Mouse (Mus musculus) limb, embryonic 15.5 days (tissue): ENCODE data around the gene Atp6v0a4. TPM values are rescaled to one million over a fixed set of nuclear protein-coding genes. Genes with fewer than 3 reads are reported as not detected.
A peak's percentile ranks its signal among the peaks of the same experiment; 100 is the strongest.

Experiments used
- ATAC-seq: fragments of 200-750 bp; cut with Nextera tagmentation; 2 replicates; pipeline ENCODE4 v1.8.0; 2017; ENCODE audit warnings: low read depth, moderate TSS enrichment; ENCODE audit not compliant: insufficient number of reproducible peaks, low FRiP score, low TSS enrichment
- H3K27ac ChIP-seq: fragments of 300-500 bp; sonication (generic); 2 replicates; pipeline ENCODE4 v1.5.1; 2015; ENCODE audit warnings: moderate library complexity, mild to moderate bottlenecking, inconsistent platforms
- H3K27me3 ChIP-seq: fragments of 300-500 bp; sonication (generic); 2 replicates; pipeline ENCODE4 v1.6.1; 2015; ENCODE audit warnings: inconsistent platforms
- H3K36me3 ChIP-seq: fragments of 300-500 bp; sonication (generic); 2 replicates; pipeline ENCODE4 v1.6.1; 2015; ENCODE audit warnings: inconsistent platforms
- H3K4me1 ChIP-seq: fragments of 300-500 bp; sonication (generic); 2 replicates; pipeline ENCODE4 v1.6.1; 2015; ENCODE audit warnings: inconsistent platforms
- H3K4me2 ChIP-seq: fragments of 300-500 bp; sonication (generic); 2 replicates; pipeline ENCODE4 v1.6.1; 2015; ENCODE audit warnings: mild to moderate bottlenecking, inconsistent platforms
- H3K4me3 ChIP-seq: fragments of 300-500 bp; sonication (generic); 2 replicates; pipeline ENCODE4 v1.5.1; 2015; ENCODE audit warnings: mild to moderate bottlenecking, inconsistent platforms
- H3K9ac ChIP-seq: fragments of 300-500 bp; sonication (generic); 2 replicates; pipeline ENCODE4 v1.6.1; 2015; ENCODE audit warnings: inconsistent platforms
- H3K9me3 ChIP-seq: fragments of 300-500 bp; sonication (generic); 2 replicates; pipeline ENCODE4 v1.6.1; 2016; ENCODE audit warnings: inconsistent platforms
- WGBS: fragments of 180-500 bp; shearing (Covaris S2); methylation state at CpG from one replicate; pipeline ENCODE4 v1.1.7; 2015; 5-methylcytosine and 5-hydroxymethylcytosine counted together
- polyA plus RNA-seq: library from polyadenylated mRNA; unstranded; fragments of >200 nt; fragmentation: Nextera tagmentation; extraction: Ambion mirVana; gene quantifications from 2 replicates; pipeline ENCODE4 v1.2.1, GENCODE M21; 2015

The Atp6v0a4 gene
- polyA plus RNA-seq = 4.0 and 6.0 TPM in 2 replicates

- no peak for ATAC-seq
- no peaks in the 10 kb centered on the region for H3K9me3 ChIP-seq
- no peak within 1 kb of the TSS for H3K4me2 ChIP-seq
- H3K9ac ChIP-seq = no peak within 1 kb of the TSS
- H3K4me3 ChIP-seq = no peak within 1 kb of the TSS
- WGBS = 52% methylated on average over 7 of the region's 7 CpGs
- no peak within 1 kb of the TSS for H3K27ac ChIP-seq
- H3K4me1 ChIP-seq = peaks cover 16% of the 10 kb centered on the region; the same call in 1 of the 2 replicates
- peaks cover 24% of the 10 kb centered on the region for H3K36me3 ChIP-seq
- H3K27me3 ChIP-seq = no peaks in the 10 kb centered on the region
Measured at GRCm38 (mm10) chr6:38124207-38124835, at the start of gene Atp6v0a4. Atp6v0a4 (minus strand) TSS chr6:38124586.

- Histone ChIP-seq H3K27ac (peak overlapping the region; percentile 40; the same call in 1 of the 2 replicates), H3K9ac (no peak overlapping the region), H3K4me2 (no peak overlapping the region), H3K4me3 (no peak overlapping the region), H3K27me3 (no peaks in the 10 kb centered on the region), H3K4me1 (peaks cover 16% of the 10 kb centered on the region), H3K9me3 (no peaks in the 10 kb centered on the region), H3K36me3 (peaks cover 44% of the 10 kb centered on the region)
- WGBS = 40% methylated on average over 6 of the region's 6 CpGs
- no peak for ATAC-seq
Measured at GRCm38 (mm10) chr6:38165385-38165784, 41.0 kb upstream of the Atp6v0a4 start.

DNA sequence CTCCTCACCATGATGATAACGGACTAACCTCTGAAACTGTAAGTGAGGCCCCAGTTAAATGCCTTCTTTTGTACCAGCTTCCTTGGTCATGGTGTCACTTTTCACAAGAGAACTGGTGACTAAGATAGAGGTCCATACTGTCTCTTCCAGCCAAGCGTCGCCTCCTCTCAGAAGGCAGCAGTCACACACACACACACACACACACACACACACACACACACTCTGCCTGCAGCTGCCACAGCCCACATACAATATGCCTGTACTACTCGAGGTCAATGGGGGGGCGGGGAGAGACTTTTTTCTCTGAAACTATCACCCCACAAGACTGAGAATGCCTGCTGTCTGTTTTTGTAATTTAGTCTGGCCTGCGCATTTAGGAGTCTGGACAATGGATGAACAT lies 40.3 kb upstream of the Atp6v0a4 start:
- 68% methylated on average over 6 of the region's 6 CpGs for WGBS
- peak overlapping the region; percentile 40; the same call in 1 of the 2 replicates for H3K27ac ChIP-seq
- H3K9ac ChIP-seq = no peak overlapping the region
- no peaks in the 10 kb centered on the region for H3K9me3 ChIP-seq
- peaks cover 40% of the 10 kb centered on the region for H3K36me3 ChIP-seq
- H3K4me1 ChIP-seq = peaks cover 18% of the 10 kb centered on the region
- no peak for ATAC-seq
- no peaks in the 10 kb centered on the region for H3K27me3 ChIP-seq
- no peak overlapping the region for H3K4me3 ChIP-seq
- H3K4me2 ChIP-seq = no peak overlapping the region

DNA sequence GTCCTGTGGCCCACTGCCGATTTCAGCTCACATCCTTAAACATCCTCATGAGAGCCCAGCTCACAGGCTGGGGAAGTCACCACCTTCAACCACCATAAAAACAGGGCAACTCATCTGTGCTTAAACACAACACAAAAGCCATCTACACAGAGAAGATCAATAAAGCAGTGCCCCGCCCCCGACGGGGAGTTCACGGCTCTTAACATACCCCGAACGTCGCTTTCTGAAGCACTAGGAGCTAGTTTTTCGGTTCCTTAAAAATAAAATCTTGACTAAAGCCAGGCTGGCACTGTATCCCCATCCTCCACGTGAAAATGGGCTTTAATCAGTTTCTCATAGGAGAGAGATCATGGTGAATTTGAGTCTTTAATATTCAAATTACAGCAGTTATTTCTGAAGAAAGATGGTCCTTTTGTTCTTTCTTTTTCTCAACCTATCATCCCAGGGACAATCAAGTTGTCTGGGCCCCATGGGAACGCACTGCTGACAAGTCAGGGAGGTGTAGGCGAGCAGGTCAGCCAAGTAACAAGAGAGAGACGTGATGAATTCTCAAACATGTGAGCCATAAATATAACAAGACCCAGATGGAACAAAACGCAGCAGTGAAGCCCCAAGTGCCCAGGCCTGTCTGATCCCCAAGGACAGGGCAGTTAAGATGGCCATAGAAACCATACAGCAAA lies 38.6 kb upstream of the Atp6v0a4 start:
- 49% methylated on average over 14 of the region's 14 CpGs for WGBS
- Histone ChIP-seq H3K9ac (no peak overlapping the region), H3K27me3 (no peaks in the 10 kb centered on the region)

DNA sequence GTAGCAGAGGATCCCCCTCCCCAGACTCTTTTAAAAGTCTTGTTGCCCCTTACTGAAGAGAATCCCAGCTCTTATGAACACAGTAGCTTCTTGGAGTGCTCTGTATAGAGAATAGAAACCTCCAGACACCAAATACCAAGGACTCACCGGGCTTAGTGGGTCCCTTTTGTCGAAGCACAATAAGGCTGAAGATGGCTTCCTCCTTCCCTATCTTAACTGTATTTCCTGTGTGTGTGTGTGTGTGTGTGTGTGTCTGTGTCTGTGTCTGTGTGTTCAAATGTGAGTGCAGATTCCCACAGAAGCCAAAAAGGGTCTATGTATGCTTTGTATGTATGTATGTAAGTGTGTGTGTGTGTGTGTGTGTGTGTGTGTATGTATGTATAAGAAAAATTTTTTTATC lies 36.2 kb upstream of the Atp6v0a4 start:
- Histone ChIP-seq H3K27ac (peak overlapping the region; percentile 61; the same call in 1 of the 2 replicates), H3K9ac (no peak overlapping the region), H3K9me3 (no peaks in the 10 kb centered on the region), H3K4me3 (no peak overlapping the region), H3K27me3 (no peaks in the 10 kb centered on the region), H3K36me3 (peaks cover 15% of the 10 kb centered on the region; the same call in 1 of the 2 replicates), H3K4me1 (peaks cover 13% of the 10 kb centered on the region), H3K4me2 (no peak overlapping the region)
- ATAC-seq = no peak
- 59% methylated on average over 2 of the region's 2 CpGs for WGBS

More for the DNA sequence above, 38.6 kb upstream of the Atp6v0a4 start:
- H3K4me2 ChIP-seq = no peak overlapping the region
- ATAC-seq = no peak
- H3K4me1 ChIP-seq = peaks cover 18% of the 10 kb centered on the region
- H3K4me3 ChIP-seq = no peak overlapping the region
- no peaks in the 10 kb centered on the region for H3K9me3 ChIP-seq
- H3K36me3 ChIP-seq = peaks cover 26% of the 10 kb centered on the region
- H3K27ac ChIP-seq = no peak overlapping the region

- ATAC-seq = 0 out of 2 replicates have a peak, but pooled peaks have one; percentile 22
- Histone ChIP-seq H3K4me3 (no peak overlapping the region), H3K4me2 (no peak overlapping the region), H3K27ac (peak overlapping the region; percentile 61; the same call in 1 of the 2 replicates), H3K9me3 (no peaks in the 10 kb centered on the region), H3K27me3 (no peaks in the 10 kb centered on the region), H3K4me1 (peaks cover 8% of the 10 kb centered on the region), H3K36me3 (peaks cover 14% of the 10 kb centered on the region; the same call in 1 of the 2 replicates), H3K9ac (no peak overlapping the region)
- WGBS = 8% methylated on average over 3 of the region's 3 CpGs
Measured at GRCm38 (mm10) chr6:38160102-38160501, 35.7 kb upstream of the Atp6v0a4 start.

DNA sequence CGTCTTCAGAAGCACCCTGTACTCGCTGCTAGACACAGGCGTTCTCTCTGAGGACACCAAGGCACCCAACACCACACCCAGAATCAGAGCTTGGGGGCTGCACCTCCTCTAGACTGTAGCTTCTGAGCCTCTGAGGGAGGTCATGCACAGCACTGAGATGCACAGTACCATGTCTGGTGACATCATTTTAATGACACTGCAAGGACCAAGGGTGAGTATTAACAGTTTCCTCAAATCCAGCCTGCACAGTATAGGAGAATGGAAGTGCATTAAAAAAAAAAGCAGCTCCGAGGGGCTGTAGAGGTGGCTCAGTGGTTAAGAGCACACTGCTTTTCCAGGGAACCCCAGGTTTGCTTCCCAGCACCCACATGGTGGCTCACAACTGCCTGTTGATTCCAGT lies 35.2 kb upstream of the Atp6v0a4 start:
- Histone ChIP-seq H3K27ac (no peak overlapping the region), H3K4me3 (no peak overlapping the region), H3K36me3 (peaks cover 14% of the 10 kb centered on the region; the same call in 1 of the 2 replicates), H3K4me2 (no peak overlapping the region), H3K9me3 (no peaks in the 10 kb centered on the region), H3K9ac (no peak overlapping the region), H3K27me3 (no peaks in the 10 kb centered on the region), H3K4me1 (peaks cover 3% of the 10 kb centered on the region)
- 89% methylated on average over 4 of the region's 4 CpGs for WGBS
- no peak for ATAC-seq

DNA sequence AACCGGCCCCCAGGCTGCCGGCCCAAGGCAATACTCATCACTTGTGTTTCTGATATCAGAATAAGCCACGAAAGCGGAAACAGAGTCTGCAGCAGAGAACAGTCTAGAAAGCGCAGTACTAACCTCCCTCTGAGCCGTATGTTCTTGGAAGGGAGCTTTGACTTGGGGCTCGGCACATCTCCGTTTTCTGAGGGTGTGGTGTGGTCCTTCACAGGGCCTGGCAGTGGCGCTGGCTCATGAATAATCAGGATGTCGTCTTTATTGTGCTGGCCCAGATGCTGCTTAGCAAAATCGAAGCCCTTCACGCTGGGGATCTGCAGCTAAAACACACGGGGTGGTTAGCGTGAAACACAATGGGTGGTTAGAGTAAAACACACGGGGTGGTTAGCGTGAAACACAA lies 33.5 kb upstream of the Atp6v0a4 start:
- Histone ChIP-seq H3K4me3 (no peak overlapping the region), H3K9me3 (no peaks in the 10 kb centered on the region), H3K36me3 (peaks cover 8% of the 10 kb centered on the region; the same call in 1 of the 2 replicates), H3K27ac (no peak overlapping the region), H3K4me2 (no peak overlapping the region), H3K27me3 (no peaks in the 10 kb centered on the region), H3K9ac (no peak overlapping the region), H3K4me1 (peaks cover 3% of the 10 kb centered on the region)
- no peak for ATAC-seq
- 82% methylated on average over 16 of the region's 16 CpGs for WGBS

DNA sequence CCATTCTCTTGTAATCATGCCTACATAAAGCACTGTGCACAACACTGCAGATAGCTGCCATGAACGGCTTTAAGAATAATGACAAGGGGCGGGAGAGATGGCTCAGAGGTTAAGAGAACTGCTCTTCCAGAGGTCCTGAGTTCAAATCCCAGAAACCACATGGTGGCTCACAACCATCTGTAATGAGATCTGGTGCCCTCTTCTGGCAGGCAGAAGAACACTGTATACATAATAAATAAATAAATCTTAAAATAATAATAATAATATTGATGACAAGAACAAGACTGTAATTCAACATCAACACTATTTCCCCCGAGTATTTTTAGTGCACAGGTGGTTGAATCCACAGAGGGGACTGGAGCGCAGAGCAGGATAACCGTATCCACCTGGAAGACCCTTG lies 31.8 kb upstream of the Atp6v0a4 start:
- H3K36me3 ChIP-seq = peaks cover 12% of the 10 kb centered on the region
- ATAC-seq = no peak
- WGBS = 90% methylated on average over 5 of the region's 5 CpGs

GRCm38 (mm10) chr6:38152305-38152704 lies 27.9 kb upstream of the Atp6v0a4 start:
- Histone ChIP-seq H3K27ac (no peak overlapping the region), H3K4me1 (peaks cover 13% of the 10 kb centered on the region; the same call in 1 of the 2 replicates), H3K36me3 (peaks cover 33% of the 10 kb centered on the region), H3K9me3 (no peaks in the 10 kb centered on the region), H3K27me3 (no peaks in the 10 kb centered on the region), H3K4me3 (no peak overlapping the region), H3K9ac (no peak overlapping the region), H3K4me2 (no peak overlapping the region)
- no peak for ATAC-seq
- 84% methylated on average over 11 of the region's 11 CpGs for WGBS

More for the DNA sequence above, 31.8 kb upstream of the Atp6v0a4 start:
- Histone ChIP-seq H3K9me3 (no peaks in the 10 kb centered on the region), H3K4me2 (no peak overlapping the region), H3K4me1 (peaks cover 3% of the 10 kb centered on the region), H3K4me3 (no peak overlapping the region), H3K9ac (no peak overlapping the region), H3K27me3 (no peaks in the 10 kb centered on the region), H3K27ac (no peak overlapping the region)

DNA sequence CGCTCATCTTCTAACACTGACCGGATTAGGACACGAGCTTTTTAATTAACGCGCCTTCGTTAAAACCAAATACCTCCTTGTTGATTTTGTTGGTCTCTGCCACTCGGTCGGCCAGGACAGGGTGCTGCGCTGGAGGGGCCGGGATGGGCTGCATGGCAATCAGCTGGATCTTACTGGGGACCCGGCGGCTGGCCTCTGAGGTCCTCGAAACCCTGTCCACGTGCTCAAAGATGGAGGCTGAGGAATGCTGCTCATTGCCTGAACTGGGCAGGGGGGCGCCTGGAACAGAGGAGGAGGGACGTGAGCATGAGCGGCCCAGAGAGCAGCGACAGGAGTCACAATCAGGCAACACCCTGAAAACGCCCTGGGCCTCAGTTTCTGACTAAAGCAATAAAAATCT lies 25.1 kb upstream of the Atp6v0a4 start:
- Histone ChIP-seq H3K36me3 (peaks cover 31% of the 10 kb centered on the region), H3K27ac (no peak overlapping the region), H3K27me3 (no peaks in the 10 kb centered on the region), H3K4me3 (no peak overlapping the region), H3K9ac (no peak overlapping the region), H3K9me3 (no peaks in the 10 kb centered on the region), H3K4me1 (peaks cover 29% of the 10 kb centered on the region), H3K4me2 (no peak overlapping the region)
- WGBS = 80% methylated on average over 19 of the region's 19 CpGs
- no peak for ATAC-seq

- Histone ChIP-seq H3K4me1 (peaks cover 38% of the 10 kb centered on the region), H3K4me2 (no peak overlapping the region), H3K27me3 (no peaks in the 10 kb centered on the region), H3K9ac (no peak overlapping the region), H3K9me3 (no peaks in the 10 kb centered on the region), H3K36me3 (peaks cover 31% of the 10 kb centered on the region), H3K27ac (no peak overlapping the region), H3K4me3 (no peak overlapping the region)
- WGBS = 93% methylated on average over 10 of the region's 10 CpGs
- no peak for ATAC-seq
Measured at GRCm38 (mm10) chr6:38148626-38149025, 24.2 kb upstream of the Atp6v0a4 start.
